Mouse (Mus musculus) kidney, embryonic 16.5 days (tissue): ENCODE measurements at regions not wholly inside any gene's neighbourhood (a gene's known extent, or its start where the extent isn't known, plus 50 kb on each side); places are given as distances from the start of the nearest gene placed in this dataset.
"Not testable (repeated sequence)": the region's sequence is repeated elsewhere in the genome, so short reads cannot be mapped to it uniquely, and the experiment has no call there.

ENCODE experiments used
- ATAC-seq: fragments of 200-750 bp; cut with Nextera tagmentation; 2 replicates; pipeline ENCODE4 v1.8.0; 2017; ENCODE audit warnings: moderate TSS enrichment; ENCODE audit not compliant: low FRiP score, low TSS enrichment
- H3K27ac ChIP-seq: fragments of 300-500 bp; sonication (generic); 2 replicates; pipeline ENCODE4 v1.5.1; 2014; ENCODE audit warnings: low read length
- H3K27me3 ChIP-seq: fragments of 300-500 bp; sonication (generic); 2 replicates; pipeline ENCODE4 v1.6.1; 2014; ENCODE audit warnings: low read length, control low read depth, mixed read lengths; ENCODE audit not compliant: insufficient read depth
- H3K36me3 ChIP-seq: fragments of 300-500 bp; sonication (generic); 2 replicates; pipeline ENCODE4 v1.6.1; 2014; ENCODE audit warnings: low read length, control low read depth, mixed read lengths; ENCODE audit not compliant: insufficient read depth
- H3K4me1 ChIP-seq: fragments of 300-500 bp; sonication (generic); 2 replicates; pipeline ENCODE4 v1.6.1; 2014; ENCODE audit warnings: low read length, control low read depth, mixed read lengths; ENCODE audit not compliant: insufficient read depth
- H3K4me2 ChIP-seq: fragments of 300-500 bp; sonication (generic); replicated peaks from 2 replicates; pipeline ENCODE4 v1.6.1; 2014; ENCODE audit warnings: low read depth, low read length
- H3K4me3 ChIP-seq: fragments of 300-500 bp; sonication (generic); 2 replicates; pipeline ENCODE4 v1.5.1; 2014; ENCODE audit warnings: mild to moderate bottlenecking, low read length
- H3K9ac ChIP-seq: fragments of 300-500 bp; sonication (generic); replicated peaks from 2 replicates; pipeline ENCODE4 v1.6.1; 2014; ENCODE audit warnings: low read length
- H3K9me3 ChIP-seq: fragments of 300-500 bp; sonication (generic); 2 replicates; pipeline ENCODE4 v1.6.1; 2016; ENCODE audit warnings: low read length, control low read depth
- WGBS: fragments of 180-500 bp; shearing (Covaris S2); extraction: QIAGEN DNeasy Blood & Tissue Kit; methylation state at CpG from one replicate; pipeline ENCODE4 v1.1.7; 2014; 5-methylcytosine and 5-hydroxymethylcytosine counted together

- H3K9me3 ChIP-seq = no peaks in the 10 kb centered on the region
- no peak overlapping the region for H3K4me3 ChIP-seq
- no peak for ATAC-seq
- no peaks in the 10 kb centered on the region for H3K36me3 ChIP-seq
- H3K27ac ChIP-seq = no peak overlapping the region
- H3K27me3 ChIP-seq = no peaks in the 10 kb centered on the region
- H3K4me2 ChIP-seq = no peak overlapping the region
- no peak overlapping the region for H3K9ac ChIP-seq
- no peaks in the 10 kb centered on the region for H3K4me1 ChIP-seq
- 76% methylated on average over 9 of the region's 9 CpGs for WGBS
These were observed 243.3 kb upstream of the Srek1ip1 start for GRCm38 (mm10) chr13:104549016-104549415.

DNA sequence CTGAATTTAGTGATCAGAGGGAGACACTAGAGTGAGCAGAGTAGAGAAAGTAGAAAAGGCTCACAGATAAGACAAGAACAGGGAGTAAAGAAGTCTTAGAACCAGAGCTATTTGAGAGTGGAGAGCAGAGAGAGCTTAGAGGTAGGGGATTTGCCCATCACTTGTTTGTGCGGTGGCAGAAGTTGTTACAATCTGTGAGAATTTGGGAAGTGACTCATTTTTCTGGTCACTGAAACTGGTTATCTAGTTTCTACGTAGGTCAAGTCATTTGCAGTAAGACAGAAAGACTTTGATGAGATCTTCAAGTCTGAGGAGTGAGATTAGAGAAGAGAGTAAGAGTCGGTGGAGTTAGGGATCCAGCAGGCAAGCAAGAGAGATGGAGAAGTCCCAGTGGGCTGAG, 239.0 kb upstream of the Srek1ip1 start:
- Histone ChIP-seq H3K36me3 (no peaks in the 10 kb centered on the region), H3K4me1 (no peaks in the 10 kb centered on the region), H3K4me2 (no peak overlapping the region), H3K27ac (no peak overlapping the region), H3K9ac (no peak overlapping the region), H3K9me3 (no peaks in the 10 kb centered on the region), H3K4me3 (no peak overlapping the region), H3K27me3 (no peaks in the 10 kb centered on the region)
- WGBS = 85% methylated on average over 3 of the region's 3 CpGs
- no peak for ATAC-seq

DNA sequence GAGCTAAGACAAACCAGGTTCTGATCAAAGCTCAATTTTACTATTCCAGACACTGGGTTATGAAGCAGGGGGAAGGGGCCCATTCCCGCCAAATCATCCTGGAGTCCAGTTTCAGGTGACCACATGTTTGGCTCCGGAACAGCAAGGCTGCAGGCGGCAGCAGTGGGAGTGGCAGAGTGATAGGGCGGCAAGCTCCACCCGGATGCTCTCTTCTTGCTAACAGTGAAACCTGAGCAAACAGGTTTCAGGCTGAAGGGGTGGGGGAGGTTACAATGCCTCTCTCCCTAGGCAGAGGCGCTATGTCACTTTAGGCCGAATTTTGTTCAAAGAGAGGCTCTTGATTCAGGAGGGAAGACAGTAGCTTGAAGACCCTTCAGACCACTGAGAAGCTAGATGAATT, 235.7 kb upstream of the Srek1ip1 start:
- H3K9ac ChIP-seq, H3K36me3 ChIP-seq, H3K4me3 ChIP-seq, H3K4me1 ChIP-seq, H3K9me3 ChIP-seq, H3K27ac ChIP-seq, H3K27me3 ChIP-seq: not testable (repeated sequence)
- peak; percentile 70 for ATAC-seq
- 15% methylated on average over 7 of the region's 7 CpGs for WGBS
- peak overlapping the region; percentile 27; the same call in 1 of the 2 replicates for H3K4me2 ChIP-seq

- 0 out of 2 replicates have a peak overlapping the region, but pooled peaks have one; percentile 21 for H3K4me2 ChIP-seq
- H3K36me3 ChIP-seq = no peaks in the 10 kb centered on the region
- no peaks in the 10 kb centered on the region for H3K9me3 ChIP-seq
- H3K9ac ChIP-seq = no peak overlapping the region
- ATAC-seq = no peak
- WGBS = 79% methylated on average over 5 of the region's 5 CpGs
- H3K27me3 ChIP-seq = no peaks in the 10 kb centered on the region
- peak overlapping the region; percentile 56; the same call in 1 of the 2 replicates for H3K27ac ChIP-seq
- H3K4me3 ChIP-seq = no peak overlapping the region
- peaks cover 14% of the 10 kb centered on the region for H3K4me1 ChIP-seq
These were observed 232.4 kb upstream of the Srek1ip1 start for GRCm38 (mm10) chr13:104559876-104560275.

- H3K9ac ChIP-seq = no peak overlapping the region
- H3K36me3 ChIP-seq = no peaks in the 10 kb centered on the region
- H3K4me3 ChIP-seq = no peak overlapping the region
- peak overlapping the region; percentile 21; the same call in 1 of the 2 replicates for H3K4me2 ChIP-seq
- 47% methylated on average over 15 of the region's 15 CpGs for WGBS
- peak overlapping the region; percentile 56; the same call in 1 of the 2 replicates for H3K27ac ChIP-seq
- H3K9me3 ChIP-seq = no peaks in the 10 kb centered on the region
- no peaks in the 10 kb centered on the region for H3K27me3 ChIP-seq
- peaks cover 14% of the 10 kb centered on the region for H3K4me1 ChIP-seq
- ATAC-seq = peak; percentile 58
These were observed 231.7 kb upstream of the Srek1ip1 start for GRCm38 (mm10) chr13:104560500-104561114.

DNA sequence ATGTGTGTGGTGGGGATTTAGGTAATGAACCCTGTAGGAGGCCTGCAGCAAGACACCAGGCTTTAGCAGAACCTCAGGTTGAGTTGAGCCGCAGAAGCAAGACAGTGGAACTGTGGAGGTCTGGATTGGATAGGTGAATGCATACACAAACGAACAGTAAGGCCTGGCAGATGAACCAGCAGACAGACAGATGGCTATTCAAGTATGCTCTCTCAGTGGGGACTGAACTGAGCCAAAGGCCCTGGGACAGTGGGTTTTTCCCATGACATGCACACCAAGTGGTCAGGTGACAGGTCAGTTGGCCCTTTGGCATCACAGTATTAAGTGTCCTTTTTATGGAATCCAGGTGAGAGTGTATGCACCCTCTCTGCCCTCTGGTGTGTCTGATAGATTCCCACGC, 229.7 kb upstream of the Srek1ip1 start:
- Histone ChIP-seq H3K27me3 (no peaks in the 10 kb centered on the region), H3K9me3 (no peaks in the 10 kb centered on the region), H3K4me3 (no peak overlapping the region), H3K36me3 (no peaks in the 10 kb centered on the region), H3K4me1 (peaks cover 14% of the 10 kb centered on the region), H3K4me2 (no peak overlapping the region), H3K27ac (no peak overlapping the region), H3K9ac (no peak overlapping the region)
- ATAC-seq = no peak
- WGBS = 58% methylated on average over 3 of the region's 3 CpGs

- Histone ChIP-seq H3K4me1 (peaks cover 14% of the 10 kb centered on the region), H3K4me2 (no peak overlapping the region), H3K36me3 (no peaks in the 10 kb centered on the region), H3K9ac (no peak overlapping the region), H3K27ac (no peak overlapping the region), H3K27me3 (no peaks in the 10 kb centered on the region), H3K4me3 (no peak overlapping the region), H3K9me3 (no peaks in the 10 kb centered on the region)
- WGBS = 37% methylated on average over 2 of the region's 2 CpGs
- no peak for ATAC-seq
These were observed 229.3 kb upstream of the Srek1ip1 start for GRCm38 (mm10) chr13:104563019-104563418.

GRCm38 (mm10) chr13:104563889-104564288, 228.4 kb upstream of the Srek1ip1 start:
- ATAC-seq = no peak

DNA sequence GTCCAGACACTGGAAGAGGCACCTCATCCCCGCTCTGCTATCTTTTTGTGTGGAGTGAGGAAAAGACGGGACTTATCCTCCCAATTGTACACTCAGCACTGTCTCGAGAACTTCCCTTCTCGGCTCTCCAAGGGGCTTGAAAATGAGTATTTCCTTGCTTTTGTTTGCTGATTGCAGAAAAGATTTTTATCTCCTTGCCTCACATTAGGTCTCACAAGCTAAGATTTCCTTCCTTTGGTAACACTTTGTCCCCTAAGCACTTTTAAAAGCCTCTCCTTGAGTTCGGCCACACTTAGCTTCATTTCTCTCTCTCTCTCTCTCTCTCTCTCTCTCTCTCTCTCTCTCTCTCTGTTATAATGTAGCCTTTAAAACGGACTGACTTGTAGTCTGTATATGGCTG, 222.5 kb upstream of the Srek1ip1 start:
- ATAC-seq = no peak

More at GRCm38 (mm10) chr13:104563889-104564288, 228.4 kb upstream of the Srek1ip1 start:
- H3K9ac ChIP-seq = no peak overlapping the region
- no peak overlapping the region for H3K4me2 ChIP-seq
- no peak overlapping the region for H3K27ac ChIP-seq
- 11% methylated on average over 7 of the region's 7 CpGs for WGBS
- H3K4me1 ChIP-seq = peaks cover 14% of the 10 kb centered on the region
- no peaks in the 10 kb centered on the region for H3K9me3 ChIP-seq
- H3K4me3 ChIP-seq = no peak overlapping the region
- H3K27me3 ChIP-seq = no peaks in the 10 kb centered on the region
- H3K36me3 ChIP-seq = no peaks in the 10 kb centered on the region

DNA sequence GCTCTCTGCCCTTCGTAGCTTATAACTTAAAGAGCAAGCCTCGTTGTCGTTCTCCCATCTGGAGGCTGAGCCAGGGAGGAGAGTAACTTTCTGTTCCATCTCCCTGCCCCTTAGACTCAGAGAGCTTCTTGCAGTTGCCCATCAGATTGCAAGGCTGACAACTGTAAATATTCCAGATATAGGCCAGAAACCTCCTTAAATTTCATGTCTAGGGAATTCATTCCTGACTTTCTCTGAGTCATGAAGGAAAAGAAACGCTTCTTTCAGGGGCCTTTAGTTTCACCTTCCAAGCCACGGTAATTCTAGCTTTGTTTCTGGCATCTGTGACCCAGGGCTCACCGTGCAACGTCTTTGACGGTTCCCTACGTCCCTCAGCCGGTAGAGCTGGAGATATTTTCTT, 220.0 kb upstream of the Srek1ip1 start:
- Histone ChIP-seq H3K9ac (no peak overlapping the region), H3K36me3 (no peaks in the 10 kb centered on the region), H3K4me2 (no peak overlapping the region), H3K4me1 (peaks cover 10% of the 10 kb centered on the region; the same call in 1 of the 2 replicates), H3K27ac (no peak overlapping the region), H3K9me3 (no peaks in the 10 kb centered on the region), H3K27me3 (no peaks in the 10 kb centered on the region), H3K4me3 (no peak overlapping the region)
- ATAC-seq = no peak
- WGBS = 45% methylated on average over 10 of the region's 10 CpGs

More for the DNA sequence above, 222.5 kb upstream of the Srek1ip1 start:
- 54% methylated on average over 6 of the region's 6 CpGs for WGBS
- Histone ChIP-seq H3K27me3 (no peaks in the 10 kb centered on the region), H3K4me2 (no peak overlapping the region), H3K36me3 (no peaks in the 10 kb centered on the region), H3K27ac (no peak overlapping the region), H3K4me3 (no peak overlapping the region), H3K9me3 (no peaks in the 10 kb centered on the region), H3K9ac (no peak overlapping the region), H3K4me1 (no peaks in the 10 kb centered on the region)
